Mouse (Mus musculus): ENCODE results near the gene Eef1a2.

DNA sequence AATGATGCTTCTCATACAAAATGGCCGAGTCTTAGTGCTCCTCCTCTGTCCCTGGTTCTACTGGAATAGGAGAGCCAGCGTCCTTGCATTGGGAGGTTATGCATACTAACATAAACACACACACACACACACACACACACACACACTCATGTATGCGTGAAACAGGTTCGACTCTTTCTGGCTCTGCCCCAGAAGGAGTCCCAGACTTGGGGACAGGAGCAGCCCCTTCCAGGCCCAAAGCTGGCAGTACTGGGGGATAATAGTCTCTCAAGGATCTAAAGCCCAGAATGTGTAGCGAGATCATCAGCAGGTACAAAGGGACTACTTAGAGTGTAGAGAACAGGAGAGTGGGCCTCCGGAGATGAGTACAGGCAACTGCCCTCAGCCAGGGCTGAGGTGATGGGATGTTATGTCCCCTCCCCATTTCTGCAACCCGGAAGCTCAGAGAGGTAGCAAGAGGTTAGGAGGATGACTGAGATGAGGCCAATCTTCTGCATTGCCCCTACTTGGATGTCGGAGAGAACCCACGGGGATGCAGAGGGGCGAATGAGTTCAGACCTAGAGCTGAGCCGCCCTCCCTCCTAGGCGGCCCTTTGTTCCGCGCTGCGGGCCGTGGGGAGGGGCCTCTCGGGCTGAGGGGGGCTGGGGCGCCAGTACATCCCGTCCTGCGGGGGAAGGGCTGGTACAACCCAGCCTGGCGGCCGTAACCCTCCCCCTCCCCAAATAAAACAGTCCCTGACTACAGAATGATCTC, 22.8 kb downstream of the Eef1a2 start:
- no peak for TF ChIP-seq MAX (IDR thresholded peaks at IDR 0.05; ENCODE audit: low read depth)
- no peak for TF ChIP-seq TCF12 (IDR thresholded peaks at IDR 0.05; ENCODE audit: insufficient read depth, poor library complexity, severe bottlenecking)
